11 mouse cellular contexts compared by ENCODE assay signal in genomic region chr2:180788843-180789242, GRCm38 (mm10). TPM values are rescaled to one million over a fixed set of nuclear protein-coding genes. Genes with fewer than 3 reads are reported as not detected.
DNase-seq lines count a peak whose midpoint lies in the region; ATAC-seq and TF ChIP-seq lines count a peak whose summit lies in the region.
"Had no signal": no experiment of that assay in that cellular context is flagged by ENCODE, and none has a peak within 500 bp of the region (broad histone marks: within the 10 kb centered on the region; RNA-seq: fewer than 3 reads in every experiment).

No protein-coding gene starts in this region.

- H3K9me3 ChIP-seq in midbrain, embryonic 13.5 days = no peaks in the 10 kb centered on the region
- H3K9me3 ChIP-seq in stomach, postnatal 0 days (ENCODE audit: control insufficient read depth, low read length) = no peaks in the 10 kb centered on the region
- H3K9me3 ChIP-seq: liver, embryonic 15.5 days had no signal

- H3K9ac ChIP-seq in midbrain, embryonic 13.5 days (replicated peaks) = no peak overlapping the region
- no peak overlapping the region for H3K9ac ChIP-seq in stomach, postnatal 0 days (ENCODE audit: low read length)
- H3K9ac ChIP-seq: liver, embryonic 15.5 days had no signal

- H3K4me3 ChIP-seq in layer of hippocampus, adult 2 months = no peak overlapping the region
- no peak overlapping the region for H3K4me3 ChIP-seq in midbrain, embryonic 13.5 days (replicated peaks)
- H3K4me3 ChIP-seq in stomach, postnatal 0 days (ENCODE audit: low read depth, low read length) = no peak overlapping the region
- H3K4me3 ChIP-seq: erythroblast, embryonic 14.5 days; liver, embryonic 15.5 days had no signal

- DNase-seq in adrenal gland, postnatal 25 days = peak; percentile 5
- no peak for DNase-seq in adrenal gland, postnatal 4 days (ENCODE audit: low spot score in 2 of 2)
- DNase-seq in layer of hippocampus, adult 2 months (ENCODE audit: low spot score in 2 of 2) = peak in 1 of 2 experiments; percentile 21
- DNase-seq in layer of hippocampus, adult 9-10 months (ENCODE audit: low spot score) = no peak
- peak; percentile 76 to 78 for DNase-seq in cerebellum, postnatal 25 days
- no peak for DNase-seq in stomach, postnatal 0 days (ENCODE audit: low spot score)

- H3K4me2 ChIP-seq in midbrain, embryonic 13.5 days (replicated peaks) = 0 out of 2 replicates have a peak overlapping the region, but pooled peaks have one; percentile 5
- no peak overlapping the region for H3K4me2 ChIP-seq in stomach, postnatal 0 days (replicated peaks; ENCODE audit: low read depth)
- H3K4me2 ChIP-seq: liver, embryonic 15.5 days had no signal

- peak; percentile 22; the same call in 1 of the 2 replicates for TF ChIP-seq CTCF in layer of hippocampus, adult 2 months (conservative IDR thresholded peaks at IDR 0.05)
- TF ChIP-seq CTCF in stomach, postnatal 0 days (IDR thresholded peaks at IDR 0.05; ENCODE audit: low read depth) = no peak

- H3K36me3 ChIP-seq in midbrain, embryonic 13.5 days = no peaks in the 10 kb centered on the region
- no peaks in the 10 kb centered on the region for H3K36me3 ChIP-seq in stomach, postnatal 0 days (ENCODE audit: control insufficient read depth, insufficient read depth, low read length)
- H3K36me3 ChIP-seq: liver, embryonic 15.5 days had no signal

- peaks cover 15% of the 10 kb centered on the region for H3K4me1 ChIP-seq in midbrain, embryonic 13.5 days (replicated peaks)
- H3K4me1 ChIP-seq in stomach, postnatal 0 days (replicated peaks; ENCODE audit: control insufficient read depth, insufficient read depth) = no peaks in the 10 kb centered on the region
- H3K4me1 ChIP-seq: liver, embryonic 15.5 days had no signal

- peak; percentile 70 for ATAC-seq in midbrain, embryonic 13.5 days
- ATAC-seq in granulocyte monocyte progenitor cell, adult 5-6 weeks (replicated peaks; ENCODE audit: poor library complexity, severe bottlenecking) = no peak
- ATAC-seq in stomach, postnatal 0 days (ENCODE audit: low FRiP score, low TSS enrichment) = no peak
- ATAC-seq: inflammation-experienced regulatory T-cells, adult 6 months had no signal

- H3K27ac ChIP-seq in layer of hippocampus, adult 2 months = peak overlapping the region; percentile 53; the same call in 1 of the 2 replicates
- H3K27ac ChIP-seq in midbrain, embryonic 13.5 days = no peak overlapping the region
- no peak overlapping the region for H3K27ac ChIP-seq in stomach, postnatal 0 days (replicated peaks)
- H3K27ac ChIP-seq: liver, embryonic 15.5 days had no signal

- H3K27me3 ChIP-seq in midbrain, embryonic 13.5 days = peaks cover 8% of the 10 kb centered on the region; the same call in 1 of the 2 replicates
- H3K27me3 ChIP-seq in stomach, postnatal 0 days (ENCODE audit: control insufficient read depth, insufficient read depth, low read length) = 0 out of 2 replicates have a peak, but pooled peaks cover 3% of the 10 kb centered on the region

- TF ChIP-seq EP300 in stomach, postnatal 0 days (optimal IDR thresholded peaks at IDR 0.05) = no peak

- WGBS in midbrain, embryonic 13.5 days = 8% methylated on average over 6 of the region's 7 CpGs
- WGBS in stomach, postnatal 0 days = 23% methylated on average over 6 of the region's 7 CpGs

RNA-seq across cellular contexts. Expression of gene Bhlhe23, which starts 12.1 kb away (rescaled TPM):
- total RNA-seq in adrenal gland, postnatal 25 days (2021) = not detected in 2 replicates
- total RNA-seq in adrenal gland, postnatal 4 days (2021) = not detected
- total RNA-seq in layer of hippocampus, adult 2 months (2021) = not detected
- polyA plus RNA-seq in midbrain, embryonic 13.5 days (2015; fragmentation: Nextera tagmentation; extraction: Ambion mirVana) = 18.7 and 25.0 TPM in 2 replicates
- total RNA-seq in granulocyte monocyte progenitor cell, adult 5-6 weeks (2014; fragmentation: Nextera tagmentation) = not detected in 2 replicates
- not detected in 2 replicates for total RNA-seq in granulocyte monocyte progenitor cell, adult 5-6 weeks (2017)
- polyA plus RNA-seq in stomach, postnatal 0 days (2015; fragmentation: Nextera tagmentation; extraction: Ambion mirVana) = not detected in 2 replicates
- polyA plus RNA-seq: erythroblast, embryonic 14.5 days; inflammation-experienced regulatory T-cells, adult 6 months; liver, embryonic 15.5 days had no signal

Comparison
In these comparisons a context has a peak if more than half of its experiments do, and no peak if none do; other contexts are left out.
1. DNase-seq: peak in adrenal gland, postnatal 25 days (single experiment) and cerebellum, postnatal 25 days (2 of 2); none in adrenal gland, postnatal 4 days (0 of 2), layer of hippocampus, adult 9-10 months (single experiment) and stomach, postnatal 0 days (single experiment).